Mouse (Mus musculus) layer of hippocampus, postnatal 14 days (tissue): Measurements from ENCODE around the gene Cysrt1. TPM values are rescaled to one million over a fixed set of nuclear protein-coding genes. Genes with fewer than 3 reads are reported as not detected.

Source experiments
- DNase-seq, 2 experiments: peaks; one replicate each; pipeline ENCODE4 v3.0.0; 2021 to 2022; ENCODE audit warnings: low spot score in 2 of 2, mixed read lengths in 1 of 2
- long read RNA-seq, 2 experiments: library from polyadenylated mRNA; stranded (forward); transcript quantifications; one replicate each; pipeline ENCODE4 v2.0.0; 2021
- total RNA-seq, 2 experiments: library from RNA; stranded (reverse); gene quantifications; 2 replicates each; pipeline ENCODE4 v1.2.3; 2021

Cysrt1 gene
- not detected for total RNA-seq
- long read RNA-seq, experiment 1, result 0 reads
- long read RNA-seq, experiment 2, result 0 reads

- DNase-seq, result no peak
Measured at GRCm38 (mm10) chr2:25242101-25242506, at the start of gene Cysrt1, which contains the start of gene Rnf208. Cysrt1 (minus strand) TSS chr2:25242452. Rnf208 (plus strand) TSS chr2:25242255.

GRCm38 (mm10) chr2:25291184-25292053 is 49.2 kb upstream of the Cysrt1 start:
- no peak for DNase-seq

GRCm38 (mm10) chr2:25290816-25291130 is 48.5 kb upstream of the Cysrt1 start:
- peak; percentile 57 to 62 for DNase-seq

GRCm38 (mm10) chr2:25290101-25290815 is 48.0 kb upstream of the Cysrt1 start:
- DNase-seq, result peak; percentile 72 to 74

- DNase-seq, result peak in 1 of 2 experiments; percentile 37
Measured at GRCm38 (mm10) chr2:25289651-25290050, 47.4 kb upstream of the Cysrt1 start, which contains the start of gene Lrrc26. Lrrc26 (plus strand) TSS chr2:25289915.

- no peak for DNase-seq
Measured at GRCm38 (mm10) chr2:25288734-25289345, 46.6 kb upstream of the Cysrt1 start.

GRCm38 (mm10) chr2:25287927-25288649 is 45.8 kb upstream of the Cysrt1 start, which contains the start of gene Tmem210:
Tmem210 (plus strand) TSS chr2:25288145.
- no peak for DNase-seq

- peak; percentile 59 to 71 for DNase-seq
Measured at GRCm38 (mm10) chr2:25286837-25287636, 44.8 kb upstream of the Cysrt1 start.

- DNase-seq, result no peak
Measured at GRCm38 (mm10) chr2:25286314-25286713, 44.1 kb upstream of the Cysrt1 start.

- DNase-seq, result no peak
Measured at GRCm38 (mm10) chr2:25285551-25285950, 43.3 kb upstream of the Cysrt1 start.

GRCm38 (mm10) chr2:25278928-25279882 is 37.0 kb upstream of the Cysrt1 start:
- peak; percentile 77 to 89 for DNase-seq

- no peak for DNase-seq
Measured at GRCm38 (mm10) chr2:25273010-25273409, 30.8 kb upstream of the Cysrt1 start.

- no peak for DNase-seq
Measured at GRCm38 (mm10) chr2:25272515-25272914, 30.3 kb upstream of the Cysrt1 start.

GRCm38 (mm10) chr2:25271827-25272511 is 29.7 kb upstream of the Cysrt1 start, which contains the start of the genes Ssna1 and Anapc2:
Ssna1 (minus strand) TSS chr2:25272438.
Anapc2 (plus strand) TSS chr2:25272478.
- peak; percentile 96 to 98 for DNase-seq

- no peak for DNase-seq
Measured at GRCm38 (mm10) chr2:25267746-25268309, 25.6 kb upstream of the Cysrt1 start.

- peak in 1 of 2 experiments; percentile 52 for DNase-seq
Measured at GRCm38 (mm10) chr2:25267241-25267640, 25.0 kb upstream of the Cysrt1 start.

GRCm38 (mm10) chr2:25266720-25267119 is 24.5 kb upstream of the Cysrt1 start:
- peak in 1 of 2 experiments; percentile 65 for DNase-seq
